Mouse (Mus musculus) myocyte (in vitro differentiated cells): ENCODE measurements around the gene Ccp110.

Experiments
- CEBPB ChIP-seq: IDR thresholded peaks from 2 replicates; pipeline ENCODE4 v1.6.1; 2011; ENCODE audit warnings: mild to moderate bottlenecking, moderate library complexity; ENCODE audit not compliant: poor library complexity, insufficient read depth, severe bottlenecking
- E2F4 ChIP-seq: IDR thresholded peaks from one replicate; pipeline ENCODE4 v1.6.1; 2011; ENCODE audit warnings: mild to moderate bottlenecking, control low read depth, moderate library complexity; ENCODE audit not compliant: insufficient read depth
- MAX ChIP-seq: IDR thresholded peaks from one replicate; pipeline ENCODE4 v1.6.1; 2011; ENCODE audit warnings: low read depth, mild to moderate bottlenecking, control low read depth
- MYOG ChIP-seq, 3 experiments: IDR thresholded peaks; one replicate each; pipeline ENCODE4 v1.6.1; 2011; ENCODE audit warnings: control low read depth in 2 of 3, low read depth in 2 of 3, mild to moderate bottlenecking in 2 of 3; ENCODE audit not compliant: insufficient read length in 2 of 3, control insufficient read depth in 1 of 3, insufficient read depth in 1 of 3
- POLR2A ChIP-seq: IDR thresholded peaks from one replicate; pipeline ENCODE4 v1.6.1; 2011; ENCODE audit warnings: low read depth, mild to moderate bottlenecking, control low read depth, moderate library complexity; ENCODE audit not compliant: insufficient read length
- POLR2AphosphoS2 ChIP-seq: IDR thresholded peaks from one replicate; pipeline ENCODE4 v1.6.1; 2011; ENCODE audit warnings: low read depth, control low read depth; ENCODE audit not compliant: insufficient read length
- TCF12 ChIP-seq: IDR thresholded peaks from one replicate; pipeline ENCODE4 v1.6.1; 2011; ENCODE audit warnings: mild to moderate bottlenecking, control low read depth; ENCODE audit not compliant: poor library complexity, insufficient read depth, severe bottlenecking
- TCF3 ChIP-seq: IDR thresholded peaks from one replicate; pipeline ENCODE4 v1.6.1; 2011; ENCODE audit warnings: low read depth, control low read depth; ENCODE audit not compliant: insufficient read length
- USF1 ChIP-seq: IDR thresholded peaks from one replicate; pipeline ENCODE4 v1.6.1; 2011; ENCODE audit warnings: low read depth, mild to moderate bottlenecking, control low read depth, moderate library complexity

DNA sequence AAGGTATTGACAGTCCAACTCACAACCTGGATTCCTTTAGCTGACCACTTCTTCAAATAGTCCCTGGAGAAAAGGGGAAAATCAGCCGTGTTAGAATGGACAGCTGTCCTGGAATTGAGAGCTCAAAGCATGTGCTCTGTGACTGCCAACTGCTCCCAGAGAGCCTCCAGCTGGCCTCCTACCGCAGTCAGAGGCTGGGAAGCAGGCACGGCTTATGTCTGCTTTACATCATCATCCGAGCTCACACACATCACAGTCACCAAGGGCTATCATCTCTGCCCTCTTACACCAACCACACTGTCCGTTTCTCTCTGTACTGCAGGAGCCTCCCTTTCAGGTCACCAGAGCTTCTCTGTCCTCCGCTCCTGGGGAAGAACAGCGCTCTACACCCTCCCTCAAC, 23.3 kb upstream of the Ccp110 start:
- no peak for TF ChIP-seq TCF3
- peak in 1 of 3 experiments; percentile 65 for TF ChIP-seq MYOG (IDR thresholded peaks at IDR 0.05; ENCODE audit: control insufficient read depth in 1 of 3, insufficient read depth in 1 of 3, insufficient read length in 2 of 3, low read depth in 2 of 3)
- no peak for TF ChIP-seq POLR2AphosphoS2
- no peak for TF ChIP-seq POLR2A
- no peak for TF ChIP-seq USF1
- TF ChIP-seq MAX = no peak
- TF ChIP-seq E2F4 = no peak
- no peak for TF ChIP-seq CEBPB
- TF ChIP-seq TCF12 = no peak
